Mouse (Mus musculus): ENCODE data around the gene Map3k6. TPM values are rescaled to one million over a fixed set of nuclear protein-coding genes. Genes with fewer than 3 reads are reported as not detected.
A peak's percentile ranks its signal among the peaks of the same experiment; 100 is the strongest.

The Map3k6 gene
- total RNA-seq, 1 experiment: 2.7 TPM

DNA sequence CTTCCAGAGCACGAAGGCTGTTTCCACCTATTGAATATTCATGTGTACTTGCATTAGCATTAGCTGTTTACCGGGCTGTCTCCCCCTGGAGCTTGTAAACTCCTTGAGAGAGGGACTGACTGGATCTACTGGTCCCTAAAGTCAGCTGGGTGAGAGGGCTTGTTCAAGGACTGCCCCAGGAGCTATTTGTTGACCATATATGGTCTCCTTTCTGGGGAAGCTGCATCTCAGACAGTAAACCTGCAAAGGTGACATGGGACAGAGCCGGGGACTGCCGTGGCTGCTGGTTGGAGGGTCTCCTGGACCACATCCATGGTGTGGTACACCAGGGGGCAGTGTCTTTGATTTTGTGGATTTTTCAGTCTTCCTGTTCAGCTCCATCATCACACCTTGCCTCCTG is 42.0 kb downstream of the Map3k6 start:
- TF ChIP-seq CHD2 (IDR thresholded peaks at IDR 0.05; ENCODE audit: low read depth, low read length) (no peak), MAFK (IDR thresholded peaks at IDR 0.05; ENCODE audit: insufficient read depth, low read depth, low read length) (no peak), ZNF384 (IDR thresholded peaks at IDR 0.05; ENCODE audit: low read depth, low read length) (no peak), ZC3H11A (IDR thresholded peaks at IDR 0.05; ENCODE audit: borderline replicate concordance, low read depth, low read length) (no peak), HCFC1 (IDR thresholded peaks at IDR 0.05; ENCODE audit: borderline replicate concordance, insufficient read depth, low read length) (no peak)
- no peaks in the 10 kb centered on the region for H3K9me3 ChIP-seq (ENCODE audit: control insufficient read depth, insufficient read depth, low read depth, low read length)
- H3K36me3 ChIP-seq (ENCODE audit: control insufficient read depth, insufficient read depth, low read length, poor library complexity, severe bottlenecking): no peaks in the 10 kb centered on the region
- no peak overlapping the region for H3K9ac ChIP-seq (ENCODE audit: insufficient read depth, low read depth, low read length, poor library complexity, severe bottlenecking)
- peaks cover 2 to 16% of the 10 kb centered on the region in 2 experiments; a peak in 2 of 4 replicates for H3K4me1 ChIP-seq (ENCODE audit: control insufficient read depth in 2 of 2, insufficient read depth in 2 of 2, low read length in 2 of 2, poor library complexity in 1 of 2)
- H3K4me3 ChIP-seq (ENCODE audit: insufficient read depth in 1 of 2, low read depth in 1 of 2, low read length in 2 of 2, poor library complexity in 1 of 2, severe bottlenecking in 1 of 2): no peak overlapping the region
- no peak overlapping the region for H3K27ac ChIP-seq (ENCODE audit: insufficient read depth, low read depth, low read length, poor library complexity, severe bottlenecking)
- no peak for DNase-seq (ENCODE audit: low read depth, low spot score)
- in situ Hi-C loops (cut with MboI; ENCODE audit: low sequenced_read_pairs in 2 of 2, unreplicated experiment in 2 of 2): loop anchor here in 1 of 2 experiments (25.0 kb wide), 1 partner anchor 270 kb away; the partner anchor contains the start of gene Ahdc1

DNA sequence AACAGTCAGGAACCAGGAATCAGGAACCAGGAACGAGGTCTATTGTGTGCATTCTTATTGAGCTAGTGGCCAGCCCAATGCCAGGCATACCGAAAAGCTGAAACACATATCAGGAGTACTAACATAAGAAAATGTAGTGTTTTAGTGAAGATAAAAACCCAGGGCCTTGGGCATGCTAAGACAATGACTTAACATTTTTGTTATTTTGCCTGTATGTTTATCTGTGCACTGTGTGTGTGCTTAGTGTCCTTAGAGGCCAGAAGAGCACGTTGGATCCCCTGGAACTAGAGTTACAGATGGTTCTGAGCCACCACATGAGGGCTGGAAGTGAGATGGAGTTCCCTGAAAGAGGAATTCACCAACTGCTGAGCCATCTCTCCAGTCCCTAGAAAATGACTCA is 44.7 kb downstream of the Map3k6 start:
- no peak for DNase-seq (ENCODE audit: low read depth, low spot score)
- no peak overlapping the region for H3K9ac ChIP-seq (ENCODE audit: insufficient read depth, low read depth, low read length, poor library complexity, severe bottlenecking)
- in situ Hi-C loops (cut with MboI; ENCODE audit: low sequenced_read_pairs in 2 of 2, unreplicated experiment in 2 of 2): loop anchor here in 1 of 2 experiments (25.0 kb wide), 1 partner anchor 273 kb away; the partner anchor contains the start of gene Ahdc1
- peaks cover 0 to 16% of the 10 kb centered on the region in 2 experiments; a peak in 2 of 4 replicates for H3K4me1 ChIP-seq (ENCODE audit: control insufficient read depth in 2 of 2, insufficient read depth in 2 of 2, low read length in 2 of 2, poor library complexity in 1 of 2)
- no peaks in the 10 kb centered on the region for H3K9me3 ChIP-seq (ENCODE audit: control insufficient read depth, insufficient read depth, low read depth, low read length)
- TF ChIP-seq ZC3H11A (IDR thresholded peaks at IDR 0.05; ENCODE audit: borderline replicate concordance, low read depth, low read length): no peak
- no peak for TF ChIP-seq ZNF384 (IDR thresholded peaks at IDR 0.05; ENCODE audit: low read depth, low read length)
- TF ChIP-seq MAFK (IDR thresholded peaks at IDR 0.05; ENCODE audit: insufficient read depth, low read depth, low read length): no peak
- no peak for TF ChIP-seq CHD2 (IDR thresholded peaks at IDR 0.05; ENCODE audit: low read depth, low read length)
- TF ChIP-seq HCFC1 (IDR thresholded peaks at IDR 0.05; ENCODE audit: borderline replicate concordance, insufficient read depth, low read length): no peak
- no peaks in the 10 kb centered on the region for H3K36me3 ChIP-seq (ENCODE audit: control insufficient read depth, insufficient read depth, low read length, poor library complexity, severe bottlenecking)
- H3K4me3 ChIP-seq (ENCODE audit: insufficient read depth in 1 of 2, low read depth in 1 of 2, low read length in 2 of 2, poor library complexity in 1 of 2, severe bottlenecking in 1 of 2): no peak overlapping the region
- no peak overlapping the region for H3K27ac ChIP-seq (ENCODE audit: insufficient read depth, low read depth, low read length, poor library complexity, severe bottlenecking)

DNA sequence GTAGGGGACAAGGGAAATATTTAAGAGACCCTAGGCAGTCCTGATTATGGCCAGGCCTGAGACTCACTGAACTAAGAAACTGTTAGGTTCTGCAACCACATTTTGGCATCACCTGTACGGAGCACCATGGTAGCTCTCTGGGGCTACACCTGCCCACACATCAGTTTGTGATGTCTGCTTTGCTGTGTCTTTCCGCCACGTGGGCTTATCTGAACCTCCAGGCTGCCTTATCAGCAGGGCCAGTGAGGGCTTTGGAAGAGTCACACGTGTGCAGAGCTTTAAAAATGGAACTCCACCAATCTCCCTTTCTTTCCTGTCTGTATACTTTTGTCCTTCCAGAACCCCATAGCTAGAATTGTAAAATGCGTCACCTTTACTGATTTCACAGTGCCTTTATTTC is 45.3 kb downstream of the Map3k6 start:
- Histone ChIP-seq H3K4me1 (ENCODE audit: control insufficient read depth in 2 of 2, insufficient read depth in 2 of 2, low read length in 2 of 2, poor library complexity in 1 of 2) (peaks cover 0 to 16% of the 10 kb centered on the region in 2 experiments; a peak in 2 of 4 replicates), H3K9me3 (ENCODE audit: control insufficient read depth, insufficient read depth, low read depth, low read length) (no peaks in the 10 kb centered on the region), H3K36me3 (ENCODE audit: control insufficient read depth, insufficient read depth, low read length, poor library complexity, severe bottlenecking) (no peaks in the 10 kb centered on the region), H3K9ac (ENCODE audit: insufficient read depth, low read depth, low read length, poor library complexity, severe bottlenecking) (no peak overlapping the region), H3K4me3 (ENCODE audit: insufficient read depth in 1 of 2, low read depth in 1 of 2, low read length in 2 of 2, poor library complexity in 1 of 2, severe bottlenecking in 1 of 2) (no peak overlapping the region), H3K27ac (ENCODE audit: insufficient read depth, low read depth, low read length, poor library complexity, severe bottlenecking) (no peak overlapping the region; the same call in 1 of the 2 replicates)
- in situ Hi-C loops (cut with MboI; ENCODE audit: low sequenced_read_pairs in 2 of 2, unreplicated experiment in 2 of 2): loop anchor here in 1 of 2 experiments (25.0 kb wide), 1 partner anchor 274 kb away; the partner anchor contains the start of gene Ahdc1
- TF ChIP-seq CHD2 (IDR thresholded peaks at IDR 0.05; ENCODE audit: low read depth, low read length): no peak
- no peak for TF ChIP-seq HCFC1 (IDR thresholded peaks at IDR 0.05; ENCODE audit: borderline replicate concordance, insufficient read depth, low read length)
- TF ChIP-seq ZC3H11A (IDR thresholded peaks at IDR 0.05; ENCODE audit: borderline replicate concordance, low read depth, low read length): no peak
- no peak for TF ChIP-seq MAFK (IDR thresholded peaks at IDR 0.05; ENCODE audit: insufficient read depth, low read depth, low read length)
- no peak for TF ChIP-seq ZNF384 (IDR thresholded peaks at IDR 0.05; ENCODE audit: low read depth, low read length)
- no peak for DNase-seq (ENCODE audit: low read depth, low spot score)

DNA sequence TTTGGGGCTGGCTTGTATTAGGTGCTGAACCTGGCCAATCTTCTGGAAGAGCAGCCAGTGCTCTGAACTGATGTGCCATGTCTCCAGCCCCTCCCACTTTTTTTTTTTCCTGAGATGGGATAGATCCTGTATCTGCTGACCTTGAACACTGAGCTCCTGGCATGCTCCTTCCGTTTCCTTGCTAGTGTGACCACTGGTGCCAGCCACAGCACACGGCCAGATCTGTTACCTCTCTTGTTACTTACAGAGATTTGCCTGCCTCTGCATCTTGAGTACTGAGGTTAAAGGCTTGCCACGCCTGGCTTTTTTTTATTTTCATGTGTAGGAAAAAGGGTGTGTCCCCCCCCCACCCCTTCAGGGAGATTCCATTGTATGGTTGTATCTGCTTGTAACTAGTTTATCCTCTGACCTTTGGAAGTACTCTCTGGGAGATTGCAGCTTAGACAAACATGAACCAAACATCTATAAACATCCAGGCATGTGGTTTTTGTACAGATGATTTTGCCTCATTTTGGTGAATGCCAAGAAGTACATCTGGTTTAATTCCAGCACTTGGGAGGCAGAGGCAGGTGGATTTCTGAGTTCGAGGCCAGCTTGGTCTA is 46.0 kb downstream of the Map3k6 start:
- H3K9me3 ChIP-seq (ENCODE audit: control insufficient read depth, insufficient read depth, low read depth, low read length): no peaks in the 10 kb centered on the region
- peaks cover 0 to 16% of the 10 kb centered on the region in 2 experiments; a peak in 2 of 4 replicates for H3K4me1 ChIP-seq (ENCODE audit: control insufficient read depth in 2 of 2, insufficient read depth in 2 of 2, low read length in 2 of 2, poor library complexity in 1 of 2)
- 0 out of 2 replicates have a peak, but pooled peaks cover 2% of the 10 kb centered on the region for H3K36me3 ChIP-seq (ENCODE audit: control insufficient read depth, insufficient read depth, low read length, poor library complexity, severe bottlenecking)
- H3K4me3 ChIP-seq (ENCODE audit: insufficient read depth in 1 of 2, low read depth in 1 of 2, low read length in 2 of 2, poor library complexity in 1 of 2, severe bottlenecking in 1 of 2): no peak overlapping the region
- H3K9ac ChIP-seq (ENCODE audit: insufficient read depth, low read depth, low read length, poor library complexity, severe bottlenecking): no peak overlapping the region
- peak overlapping the region; percentile 59; the same call in 1 of the 2 replicates for H3K27ac ChIP-seq (ENCODE audit: insufficient read depth, low read depth, low read length, poor library complexity, severe bottlenecking)
- DNase-seq (ENCODE audit: low read depth, low spot score): no peak
- in situ Hi-C loops (cut with MboI; ENCODE audit: low sequenced_read_pairs in 2 of 2, unreplicated experiment in 2 of 2): loop anchor here in 1 of 2 experiments (25.0 kb wide), 1 partner anchor 274 kb away; the partner anchor contains the start of gene Ahdc1
- TF ChIP-seq MAFK (IDR thresholded peaks at IDR 0.05; ENCODE audit: insufficient read depth, low read depth, low read length) (no peak), ZNF384 (IDR thresholded peaks at IDR 0.05; ENCODE audit: low read depth, low read length) (peak; percentile 31; the same call in 1 of the 2 replicates)

Measured in ES-E14 (cell line).